Mouse (Mus musculus) C2C12 (cell line): ENCODE measurements around the gene Errfi1. TPM values are rescaled to one million over a fixed set of nuclear protein-coding genes. Genes with fewer than 3 reads are reported as not detected.

ENCODE experiments used
- H3K27me3 ChIP-seq: one replicate; pipeline ENCODE4 v1.6.1; 2011; ENCODE audit not compliant: control insufficient read depth, insufficient read depth, insufficient read length
- H3K36me3 ChIP-seq: one replicate; pipeline ENCODE4 v1.6.1; 2011; ENCODE audit not compliant: control insufficient read depth, insufficient read depth
- H3K4me3 ChIP-seq: one replicate; pipeline ENCODE4 v1.5.1; 2011; ENCODE audit warnings: mild to moderate bottlenecking, control low read depth; ENCODE audit not compliant: poor library complexity, insufficient read depth, severe bottlenecking
- H3K79me2 ChIP-seq: one replicate; pipeline ENCODE4 v1.6.1; 2011; ENCODE audit not compliant: control insufficient read depth, insufficient read depth
- H3K79me3 ChIP-seq: one replicate; pipeline ENCODE4 v1.6.1; 2011; ENCODE audit warnings: low read depth, control low read depth
- H3ac ChIP-seq: one replicate; pipeline ENCODE3; 2011; ENCODE audit warnings: low read depth; ENCODE audit not compliant: control insufficient read depth, insufficient read length
- CEBPB ChIP-seq: IDR thresholded peaks from one replicate; pipeline ENCODE4 v1.6.1; 2011; ENCODE audit warnings: low read depth, mild to moderate bottlenecking, control low read depth, moderate library complexity
- CTCF ChIP-seq: IDR thresholded peaks from one replicate; pipeline ENCODE4 v1.5.1; 2011; ENCODE audit not compliant: control insufficient read depth, insufficient read depth, insufficient read length
- FOSL1 ChIP-seq: IDR thresholded peaks from one replicate; pipeline ENCODE4 v1.8.0; 2011; ENCODE audit warnings: mild to moderate bottlenecking, low read length; ENCODE audit not compliant: poor library complexity, insufficient read depth, severe bottlenecking
- MAX ChIP-seq: IDR thresholded peaks from one replicate; pipeline ENCODE4 v1.6.1; 2011; ENCODE audit warnings: mild to moderate bottlenecking, control low read depth
- MYOD1 ChIP-seq: IDR thresholded peaks from one replicate; pipeline ENCODE4 v1.6.1; 2011; ENCODE audit warnings: low read depth; ENCODE audit not compliant: control insufficient read depth, insufficient read length
- MYOG ChIP-seq: IDR thresholded peaks from one replicate; pipeline ENCODE4 v1.6.1; 2011; ENCODE audit not compliant: control insufficient read depth, insufficient read length; ENCODE audit errors: extremely low read depth
- USF1 ChIP-seq: IDR thresholded peaks from one replicate; pipeline ENCODE4 v1.6.1; 2011; ENCODE audit warnings: low read depth, mild to moderate bottlenecking, control low read depth, moderate library complexity
- polyA plus RNA-seq: library from polyadenylated mRNA; unstranded; fragments of >200 nt; fragmentation: generic; extraction: Trizol; gene quantifications from one replicate; pipeline ENCODE4 v1.2.1, GENCODE M21; 2012; ENCODE audit warnings: missing spikeins

Errfi1 gene
- polyA plus RNA-seq, 1 experiment, result 111 TPM

DNA sequence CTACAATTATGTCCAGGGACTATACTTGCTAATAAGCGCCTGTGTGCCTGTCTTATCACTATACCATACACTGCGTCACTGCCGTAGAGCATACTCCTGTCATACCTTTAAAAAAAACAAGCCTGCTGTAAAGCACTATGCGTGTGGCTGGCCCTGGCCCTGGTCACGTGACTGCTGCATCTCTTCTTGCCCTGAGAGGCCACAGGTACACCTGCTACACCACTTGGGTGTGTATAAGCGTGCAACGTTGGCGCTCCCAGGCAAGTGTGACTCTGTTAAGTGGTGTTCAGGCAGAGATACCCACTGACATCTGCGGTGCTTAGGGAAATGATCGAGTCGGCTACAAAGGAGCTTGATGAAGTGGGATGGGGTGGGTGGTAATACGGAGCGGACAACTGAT is 17.5 kb upstream of the Errfi1 start:
- no peaks in the 10 kb centered on the region for H3K79me2 ChIP-seq
- no peaks in the 10 kb centered on the region for H3K27me3 ChIP-seq
- no peak overlapping the region for H3K4me3 ChIP-seq
- H3K79me3 ChIP-seq, result no peaks in the 10 kb centered on the region
- no peaks in the 10 kb centered on the region for H3K36me3 ChIP-seq
- no peak overlapping the region for H3ac ChIP-seq
- no peak for TF ChIP-seq CTCF
- TF ChIP-seq FOSL1, result no peak
- TF ChIP-seq MYOG, result no peak
- no peak for TF ChIP-seq MYOD1
- no peak for TF ChIP-seq CEBPB
- no peak for TF ChIP-seq USF1
- TF ChIP-seq MAX, result no peak

DNA sequence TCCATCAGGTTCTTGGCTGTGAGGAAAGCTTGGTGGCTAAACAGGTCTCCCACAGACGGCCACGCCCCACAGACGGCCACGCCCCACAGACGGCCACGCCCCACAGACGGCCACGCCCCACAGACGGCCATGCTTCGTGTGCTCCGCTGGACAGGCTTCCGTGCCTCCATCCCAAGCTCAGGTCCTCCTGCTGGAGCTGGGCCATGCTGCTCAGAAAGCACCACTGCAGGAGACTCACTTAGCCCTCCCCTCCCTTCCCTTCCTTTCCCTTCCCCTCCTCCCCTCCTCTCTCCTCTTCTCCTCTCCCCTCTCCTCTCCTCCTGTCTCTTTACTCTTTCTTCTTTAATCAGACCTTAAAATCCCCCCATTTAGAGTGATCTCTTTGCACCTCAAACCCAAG is 16.8 kb upstream of the Errfi1 start:
- Histone ChIP-seq H3K36me3 (no peaks in the 10 kb centered on the region), H3ac (peak overlapping the region; percentile 20), H3K27me3 (no peaks in the 10 kb centered on the region), H3K4me3 (no peak overlapping the region), H3K79me3 (no peaks in the 10 kb centered on the region), H3K79me2 (no peaks in the 10 kb centered on the region)
- no peak for TF ChIP-seq MYOD1
- TF ChIP-seq USF1, result no peak
- TF ChIP-seq FOSL1, result no peak
- TF ChIP-seq MAX, result no peak
- TF ChIP-seq CTCF, result no peak
- TF ChIP-seq CEBPB, result no peak
- no peak for TF ChIP-seq MYOG

DNA sequence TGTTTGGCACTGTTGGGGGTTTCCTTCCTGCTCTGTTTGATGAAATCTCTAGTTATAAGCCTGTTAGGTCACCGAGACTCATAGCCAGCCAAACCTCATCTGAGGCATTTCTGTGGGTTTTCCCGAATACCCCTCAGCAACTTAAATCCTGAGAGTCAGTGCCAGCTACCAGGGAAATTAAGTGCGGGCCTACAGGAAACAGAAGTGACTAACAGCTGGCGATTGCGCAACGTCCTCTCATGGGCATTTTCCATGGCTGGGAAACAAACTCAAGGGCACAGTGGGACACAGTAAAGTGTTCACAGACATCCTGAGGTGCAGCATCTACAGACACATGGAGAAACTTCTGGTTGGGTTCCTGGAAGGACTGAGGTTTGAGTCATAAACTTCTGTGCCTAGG is 16.3 kb upstream of the Errfi1 start:
- Histone ChIP-seq H3K36me3 (no peaks in the 10 kb centered on the region), H3ac (no peak overlapping the region), H3K4me3 (no peak overlapping the region), H3K27me3 (no peaks in the 10 kb centered on the region), H3K79me2 (no peaks in the 10 kb centered on the region), H3K79me3 (no peaks in the 10 kb centered on the region)
- peak; percentile 69 for TF ChIP-seq FOSL1
- no peak for TF ChIP-seq CTCF
- no peak for TF ChIP-seq USF1
- TF ChIP-seq MAX, result peak; percentile 59
- TF ChIP-seq MYOG, result no peak
- peak; percentile 100 for TF ChIP-seq CEBPB
- peak; percentile 86 for TF ChIP-seq MYOD1

DNA sequence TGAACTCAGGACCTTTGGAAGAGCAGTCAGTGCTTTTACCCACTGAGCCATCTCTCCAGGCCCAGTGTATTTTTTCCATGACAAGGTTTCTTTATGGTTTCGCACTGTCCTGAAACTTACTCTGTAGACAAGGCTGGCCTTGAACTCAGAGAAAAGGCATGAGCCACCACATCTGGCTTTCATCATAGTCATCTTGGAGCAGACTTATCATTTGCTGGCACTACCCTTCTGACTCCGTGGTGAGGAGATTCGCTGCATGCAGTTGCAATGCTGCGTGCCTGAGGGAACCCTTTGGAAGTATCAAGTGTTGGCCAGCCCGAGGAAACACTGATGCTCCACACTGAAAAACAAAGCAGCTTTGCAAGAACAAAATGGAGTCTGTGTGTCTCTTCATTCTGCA is 11.7 kb upstream of the Errfi1 start:
- H3K79me2 ChIP-seq, result no peaks in the 10 kb centered on the region
- TF ChIP-seq MYOG (no peak), CEBPB (no peak), FOSL1 (no peak), MAX (no peak), CTCF (no peak), MYOD1 (no peak), USF1 (no peak)
- no peak overlapping the region for H3K4me3 ChIP-seq
- H3K27me3 ChIP-seq, result no peaks in the 10 kb centered on the region
- H3K79me3 ChIP-seq, result no peaks in the 10 kb centered on the region
- no peaks in the 10 kb centered on the region for H3K36me3 ChIP-seq
- no peak overlapping the region for H3ac ChIP-seq

DNA sequence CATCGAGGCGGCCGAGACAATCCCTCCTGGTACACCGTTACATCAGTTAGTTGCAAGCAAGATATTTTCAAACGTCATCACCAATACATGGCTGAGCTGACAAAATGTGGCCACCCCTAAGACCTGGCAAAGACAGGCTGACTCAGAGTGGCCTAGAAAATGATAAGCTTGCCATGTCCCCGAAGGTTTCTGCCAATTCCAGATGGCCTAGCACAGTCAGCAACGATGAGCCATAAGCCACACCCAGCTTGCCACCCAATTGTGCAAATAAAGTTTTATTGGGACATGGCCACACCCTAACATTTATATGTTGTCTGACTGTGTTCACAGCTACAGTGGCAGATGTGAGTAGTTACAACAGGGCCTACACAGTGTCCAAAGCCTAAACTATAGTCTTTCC is 10.5 kb upstream of the Errfi1 start:
- no peaks in the 10 kb centered on the region for H3K79me2 ChIP-seq
- H3K36me3 ChIP-seq, result no peaks in the 10 kb centered on the region
- TF ChIP-seq MAX (peak; percentile 63), CEBPB (no peak)

DNA sequence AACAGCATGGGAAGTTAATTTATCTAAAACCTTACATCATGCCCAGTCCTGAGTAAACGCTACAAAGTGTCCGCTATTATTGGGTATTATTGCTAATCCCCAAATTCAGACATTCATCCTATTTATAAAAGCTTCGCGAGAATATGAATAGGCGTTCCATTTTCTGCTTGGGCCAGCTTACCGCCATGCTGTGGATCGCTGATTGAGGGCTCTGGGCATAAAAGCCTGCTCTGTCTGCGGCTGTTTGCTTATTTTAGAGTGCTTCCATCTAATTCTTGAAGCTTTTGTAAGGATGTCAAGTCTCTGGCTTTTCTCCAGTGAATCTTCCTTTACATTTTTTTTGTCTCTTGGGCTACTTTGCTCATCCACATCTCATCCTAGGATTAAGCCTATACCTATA is 7.4 kb upstream of the Errfi1 start:
- Histone ChIP-seq H3K36me3 (no peaks in the 10 kb centered on the region), H3ac (no peak overlapping the region), H3K4me3 (no peak overlapping the region), H3K27me3 (no peaks in the 10 kb centered on the region), H3K79me2 (no peaks in the 10 kb centered on the region), H3K79me3 (no peaks in the 10 kb centered on the region)
- TF ChIP-seq MYOG (no peak), FOSL1 (no peak), USF1 (no peak), MAX (no peak), MYOD1 (no peak), CEBPB (no peak), CTCF (no peak)

More for the DNA sequence above, 10.5 kb upstream of the Errfi1 start:
- H3K79me3 ChIP-seq, result no peaks in the 10 kb centered on the region
- no peak overlapping the region for H3ac ChIP-seq
- H3K4me3 ChIP-seq, result no peak overlapping the region
- no peaks in the 10 kb centered on the region for H3K27me3 ChIP-seq
